Mouse (Mus musculus) embryonic fibroblast, embryonic 13.5 days (primary cell): ENCODE measurements around the gene Plcb3. TPM values are rescaled to one million over a fixed set of nuclear protein-coding genes. Genes with fewer than 3 reads are reported as not detected.

Experiments
- H3K27ac ChIP-seq: 2 replicates; pipeline ENCODE4 v1.5.1; 2012; ENCODE audit warnings: low read length, control low read depth, inconsistent platforms; ENCODE audit not compliant: insufficient read depth
- H3K4me1 ChIP-seq: 2 replicates; pipeline ENCODE4 v1.6.1; 2011; ENCODE audit warnings: low read length; ENCODE audit not compliant: control insufficient read depth, insufficient read depth
- H3K4me3 ChIP-seq: 2 replicates; pipeline ENCODE4 v1.5.1; 2011; ENCODE audit warnings: mild to moderate bottlenecking, control low read depth, low read length; ENCODE audit not compliant: insufficient read depth
- CTCF ChIP-seq: IDR thresholded peaks from 2 replicates; pipeline ENCODE4 v1.5.1; 2011; ENCODE audit warnings: mild to moderate bottlenecking, control low read depth, low read length, moderate library complexity, borderline replicate concordance; ENCODE audit not compliant: insufficient read depth
- POLR2A ChIP-seq: IDR thresholded peaks from 2 replicates; pipeline ENCODE4 v1.6.1; 2011; ENCODE audit warnings: low read depth, mild to moderate bottlenecking, control low read depth, low read length, moderate library complexity
- polyA plus RNA-seq: library from polyadenylated mRNA; stranded (reverse); fragments of >200 nt; gene quantifications from 2 replicates; pipeline ENCODE4 v1.2.4, GENCODE M21; 2011; ENCODE audit warnings: low read depth; ENCODE audit not compliant: missing spikeins, insufficient read length

Gene Plcb3
- polyA plus RNA-seq = 56.2 and 69.3 TPM in 2 replicates

DNA sequence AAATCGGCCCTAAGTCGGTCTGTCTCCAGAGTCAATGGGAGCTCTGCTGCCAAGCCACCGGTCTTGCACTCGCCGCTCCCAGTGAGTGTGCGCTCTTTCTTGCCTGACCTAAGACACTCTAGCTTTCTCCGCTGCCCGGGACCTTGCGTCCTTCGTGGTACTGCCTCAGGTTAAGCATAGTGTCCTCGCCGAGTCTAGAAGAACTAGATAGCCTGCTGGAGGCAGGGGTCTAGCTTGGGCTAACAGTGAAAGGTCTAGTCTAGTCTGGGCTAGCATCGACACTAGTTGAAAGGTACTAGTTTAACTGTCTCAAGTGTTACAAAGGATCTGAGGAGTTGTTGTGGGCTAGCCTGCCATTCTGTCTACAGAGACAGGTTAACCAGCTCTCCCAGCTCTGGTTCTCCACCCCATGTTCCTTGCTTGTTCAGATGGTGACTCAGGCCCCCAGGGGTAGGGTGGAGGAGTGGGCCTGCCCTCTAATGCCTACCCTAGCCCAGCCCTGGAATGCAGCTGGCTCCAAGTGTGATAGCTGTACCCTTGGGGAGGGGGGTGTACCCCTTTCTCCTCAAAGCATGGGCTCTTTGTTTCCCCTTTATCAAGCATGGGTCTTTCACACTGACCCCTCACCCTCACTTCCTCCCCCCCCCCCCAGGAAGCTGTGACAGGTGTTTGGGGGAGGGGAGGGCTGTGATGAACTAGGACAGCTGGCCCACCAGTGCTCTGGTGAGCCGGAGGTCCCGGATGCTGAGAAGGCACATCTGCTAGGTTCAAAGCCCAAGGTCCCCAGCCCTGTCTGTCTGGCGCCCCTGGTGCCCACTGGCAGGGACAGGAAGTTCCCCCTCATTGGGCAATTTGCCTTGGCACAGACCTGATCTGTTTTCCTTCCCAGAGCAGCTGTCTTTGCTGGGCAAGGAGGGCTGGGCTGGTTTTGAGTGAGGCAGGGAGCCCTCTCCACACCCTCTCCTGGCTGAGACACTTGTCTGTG, at the start of gene Plcb3:
Gene Plcb3 (minus strand): TSS at position 934 of the 985 bp plus-strand sequence.
- TF ChIP-seq CTCF (no peak), POLR2A (peak; percentile 41; the same call in 1 of the 2 replicates)
- H3K4me3 ChIP-seq = peak within 1 kb of the TSS; percentile 98
- H3K27ac ChIP-seq = peak within 1 kb of the TSS; percentile 84
- H3K4me1 ChIP-seq = peaks cover 15% of the 10 kb centered on the region

DNA sequence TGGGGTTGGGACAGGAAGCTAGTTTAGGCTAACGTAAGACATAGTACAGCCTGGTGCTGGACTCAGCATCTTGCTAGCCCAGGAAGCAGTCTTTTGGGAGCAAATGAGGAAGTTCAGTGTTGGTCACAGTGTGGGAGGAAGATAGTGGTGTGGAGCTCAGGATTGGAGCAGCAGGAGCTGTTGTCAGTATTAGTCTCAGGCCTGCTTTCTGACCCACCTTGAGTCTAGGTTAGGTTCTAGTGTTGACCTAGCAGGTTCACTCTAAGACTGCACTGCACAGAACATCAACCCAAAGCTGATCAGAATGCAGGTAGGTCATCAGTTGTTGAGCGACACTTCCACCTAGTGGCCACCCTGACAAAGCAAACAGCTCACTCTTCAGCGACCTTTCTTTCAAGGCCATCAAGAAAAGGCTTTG, 44.0 kb upstream of the Plcb3 start:
- no peaks in the 10 kb centered on the region for H3K4me1 ChIP-seq
- peak; percentile 60; the same call in 1 of the 2 replicates for TF ChIP-seq CTCF
- TF ChIP-seq POLR2A = no peak
- H3K27ac ChIP-seq = no peak overlapping the region
- H3K4me3 ChIP-seq = no peak overlapping the region

DNA sequence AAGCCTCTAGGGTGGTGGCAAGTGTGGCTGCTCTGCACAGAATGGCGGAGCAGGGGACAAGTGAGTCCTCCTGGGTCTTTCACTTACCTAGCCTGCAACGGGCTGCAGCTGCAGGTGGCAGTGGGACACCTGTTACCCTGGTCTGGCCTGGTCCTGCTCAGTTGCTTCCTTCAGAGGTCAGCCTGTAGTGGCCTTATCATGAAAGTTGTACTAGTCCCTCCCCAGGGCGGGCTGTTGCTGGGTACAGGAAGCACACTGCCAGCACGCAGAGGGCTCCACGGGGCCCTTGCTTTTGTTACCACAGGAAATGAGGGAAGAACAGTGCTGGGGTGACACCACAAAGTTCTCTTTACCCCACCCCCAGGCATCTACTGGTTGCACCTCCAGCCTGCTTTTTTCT, 42.9 kb upstream of the Plcb3 start, which contains the start of gene Fermt3:
Gene Fermt3 (minus strand): TSS at position 279 of the 400 bp plus-strand sequence.
- Histone ChIP-seq H3K27ac (no peak within 1 kb of the TSS), H3K4me1 (no peaks in the 10 kb centered on the region), H3K4me3 (no peak within 1 kb of the TSS)
- TF ChIP-seq CTCF (no peak), POLR2A (no peak)

DNA sequence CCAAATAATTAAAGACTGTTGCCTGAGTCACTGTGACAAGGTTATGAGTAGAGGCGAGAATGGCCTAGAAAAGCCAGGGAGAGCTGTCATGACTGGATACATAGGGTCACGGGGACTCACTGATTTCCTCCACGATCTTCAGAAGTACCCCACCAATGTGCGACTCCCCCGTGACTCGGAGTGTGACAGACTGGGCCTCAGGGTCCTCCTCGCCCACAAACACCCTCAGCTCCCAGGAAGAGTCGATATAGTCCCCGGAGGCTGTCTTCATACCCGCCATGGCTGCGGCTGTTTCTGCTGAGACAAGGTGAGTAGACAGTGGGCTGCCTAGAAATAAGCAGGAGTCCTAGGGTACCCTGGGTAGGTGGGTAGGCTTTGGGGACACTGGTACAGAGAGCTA, 42.3 kb upstream of the Plcb3 start:
- no peak overlapping the region for H3K27ac ChIP-seq
- H3K4me3 ChIP-seq = no peak overlapping the region
- no peaks in the 10 kb centered on the region for H3K4me1 ChIP-seq
- TF ChIP-seq CTCF (no peak), POLR2A (no peak)

DNA sequence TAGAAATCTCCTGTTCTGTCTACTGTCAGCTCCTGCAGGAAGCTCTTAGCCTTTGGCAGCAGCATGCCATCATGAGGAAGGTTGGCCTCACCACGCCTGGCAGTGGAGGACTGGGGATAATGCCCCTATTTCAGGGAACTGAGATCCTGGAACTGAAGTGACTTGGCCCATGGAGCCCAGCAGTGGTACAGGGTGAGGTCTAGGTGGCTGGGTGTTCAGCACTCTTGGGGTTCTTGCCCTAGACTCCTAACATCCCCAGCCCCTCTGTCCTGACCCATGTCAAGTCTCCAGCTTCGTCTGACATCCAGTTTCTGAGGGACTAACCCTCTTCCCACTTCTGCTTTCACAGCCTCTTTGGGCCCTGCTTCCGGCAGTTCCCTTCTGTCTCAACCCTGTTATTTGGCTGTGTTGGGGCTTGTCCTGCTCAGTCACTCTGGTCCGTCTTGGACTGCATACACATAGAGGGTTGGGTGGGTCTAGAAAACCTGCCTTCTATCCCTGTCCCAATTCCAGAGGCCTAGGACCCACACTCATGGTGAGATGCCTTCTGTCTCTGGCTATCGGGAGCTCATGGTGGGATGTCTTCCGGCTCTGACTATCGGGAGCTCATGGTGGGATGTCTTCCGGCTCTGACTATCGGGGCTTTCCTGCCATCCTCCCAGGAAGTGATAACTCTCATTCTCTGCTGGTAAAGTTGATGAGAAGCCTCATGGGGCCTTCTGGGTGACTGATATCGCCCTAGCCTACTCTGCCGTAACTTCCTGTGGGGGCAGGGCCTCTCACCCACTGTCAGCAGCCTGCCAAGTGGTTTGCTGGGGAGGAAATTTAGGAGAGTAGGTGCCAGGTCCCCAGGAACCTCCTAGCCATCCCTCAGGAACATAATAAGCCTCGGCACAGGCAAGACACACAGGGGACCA, 41.5 kb upstream of the Plcb3 start:
- no peaks in the 10 kb centered on the region for H3K4me1 ChIP-seq
- no peak overlapping the region for H3K27ac ChIP-seq
- TF ChIP-seq POLR2A = no peak
- H3K4me3 ChIP-seq = no peak overlapping the region

DNA sequence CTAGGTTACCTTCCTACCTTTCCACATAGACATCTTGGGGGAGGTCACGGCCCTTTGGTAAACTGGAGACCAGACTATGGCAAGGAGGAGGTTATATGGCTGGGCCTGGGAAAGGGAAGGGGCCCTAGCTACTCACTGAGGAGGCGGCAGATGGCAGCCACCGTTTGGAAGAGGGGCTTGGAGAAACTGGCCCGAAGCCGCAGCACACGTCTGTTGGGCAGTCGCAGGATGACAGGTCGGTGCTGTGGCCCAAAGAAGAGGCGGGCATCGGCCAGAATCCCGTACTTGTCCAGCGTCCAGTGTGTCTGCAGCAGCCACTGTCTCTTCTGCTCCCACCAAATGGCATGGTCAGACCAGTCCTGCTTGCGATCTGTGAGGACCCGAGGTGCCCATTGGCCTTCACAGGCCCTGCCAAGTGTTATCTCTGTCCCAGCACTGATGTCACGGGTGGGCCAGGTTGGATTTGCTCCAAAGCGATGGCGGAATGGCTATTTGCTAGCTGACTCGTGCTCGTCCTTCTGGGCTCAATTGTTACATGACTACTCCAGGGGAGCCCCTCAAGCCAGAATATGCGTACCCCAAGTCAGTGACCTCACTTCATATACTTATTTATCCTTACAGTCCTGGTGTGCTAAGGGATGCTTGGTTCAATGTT, 38.3 kb upstream of the Plcb3 start:
- Histone ChIP-seq H3K4me3 (no peak overlapping the region), H3K27ac (no peak overlapping the region), H3K4me1 (no peaks in the 10 kb centered on the region)
- TF ChIP-seq CTCF (no peak), POLR2A (no peak)

DNA sequence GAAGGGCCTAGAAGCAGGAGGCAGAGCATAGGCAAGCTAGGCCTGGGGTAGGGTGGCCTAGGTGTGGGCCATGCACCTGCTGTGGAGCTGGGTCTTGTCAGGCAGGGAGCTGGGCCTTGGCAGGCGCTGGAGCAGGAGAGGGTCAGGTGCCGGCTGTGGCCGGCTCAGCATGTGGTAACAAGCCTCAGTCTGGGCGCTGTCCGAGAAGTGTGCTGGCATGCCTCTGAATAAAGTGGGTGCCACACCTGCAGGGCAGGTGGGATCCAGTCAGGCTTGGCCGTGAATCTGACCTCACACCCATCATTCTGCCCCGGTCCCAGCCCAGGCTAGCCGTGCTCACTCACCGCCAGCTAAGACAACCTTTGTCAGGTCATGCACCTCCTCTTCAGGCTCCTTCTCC, 37.7 kb upstream of the Plcb3 start:
- H3K4me3 ChIP-seq = no peak overlapping the region
- no peak for TF ChIP-seq CTCF
- no peak for TF ChIP-seq POLR2A
- no peaks in the 10 kb centered on the region for H3K4me1 ChIP-seq
- H3K27ac ChIP-seq = no peak overlapping the region

DNA sequence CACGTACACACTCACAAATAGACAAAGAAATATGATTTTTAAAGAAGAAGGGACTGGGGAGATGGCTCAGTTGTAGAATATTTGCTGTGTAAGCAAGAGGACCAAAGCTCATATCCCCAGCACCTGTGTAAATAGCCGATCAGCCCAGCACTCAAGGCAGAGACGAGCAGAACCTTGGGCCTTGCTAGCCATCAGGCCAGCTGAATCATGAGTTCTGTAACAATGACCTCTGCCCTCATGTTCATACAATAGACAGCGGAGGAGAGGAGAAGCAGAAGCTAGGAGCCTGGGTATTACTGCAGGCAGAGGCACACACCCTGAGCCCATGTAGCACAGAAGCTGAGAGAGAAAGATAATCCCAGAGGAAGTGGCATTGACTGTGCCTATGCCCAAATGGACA, 36.2 kb upstream of the Plcb3 start:
- Histone ChIP-seq H3K4me1 (no peaks in the 10 kb centered on the region), H3K4me3 (no peak overlapping the region), H3K27ac (no peak overlapping the region)
- TF ChIP-seq POLR2A (no peak), CTCF (no peak)

DNA sequence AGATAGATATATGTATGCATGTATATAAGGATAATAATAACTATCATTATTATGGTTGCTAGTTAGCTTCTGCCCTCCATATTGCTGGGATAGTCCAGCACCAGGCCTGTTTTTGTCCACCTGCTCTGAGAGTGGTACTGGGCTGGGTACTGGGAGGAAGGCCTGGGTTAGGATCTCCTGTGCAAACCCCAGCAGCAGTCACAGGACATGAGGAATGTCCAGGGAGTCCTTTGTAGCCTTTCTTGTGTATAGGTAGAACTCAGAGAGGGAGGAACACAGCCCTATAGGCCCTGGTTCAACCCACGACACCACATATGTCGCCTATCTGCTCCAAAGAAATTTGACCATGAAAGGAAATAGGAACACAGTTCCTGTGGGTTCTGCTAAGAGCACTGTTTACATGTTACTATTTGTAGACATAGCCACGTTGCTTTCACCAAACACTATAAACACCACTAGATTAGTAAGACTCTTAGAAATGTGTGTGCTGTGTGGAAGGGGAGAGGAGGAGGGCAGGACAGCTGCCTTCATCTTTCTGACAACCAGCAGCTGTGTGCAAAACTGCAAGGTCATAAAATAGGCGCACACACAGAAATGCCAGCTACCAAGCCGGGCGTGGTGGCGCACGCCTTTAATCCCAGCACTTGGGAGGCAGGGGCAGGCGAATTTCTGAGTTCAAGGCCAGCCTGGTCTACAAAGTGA, 30.8 kb upstream of the Plcb3 start:
- Histone ChIP-seq H3K4me3 (no peak overlapping the region), H3K4me1 (no peaks in the 10 kb centered on the region), H3K27ac (no peak overlapping the region)
- TF ChIP-seq POLR2A (no peak), CTCF (no peak)
